Mouse (Mus musculus): Measurements from ENCODE around the gene Olfr523.
A peak's percentile ranks its signal among the peaks of the same experiment; 100 is the strongest.

DNA sequence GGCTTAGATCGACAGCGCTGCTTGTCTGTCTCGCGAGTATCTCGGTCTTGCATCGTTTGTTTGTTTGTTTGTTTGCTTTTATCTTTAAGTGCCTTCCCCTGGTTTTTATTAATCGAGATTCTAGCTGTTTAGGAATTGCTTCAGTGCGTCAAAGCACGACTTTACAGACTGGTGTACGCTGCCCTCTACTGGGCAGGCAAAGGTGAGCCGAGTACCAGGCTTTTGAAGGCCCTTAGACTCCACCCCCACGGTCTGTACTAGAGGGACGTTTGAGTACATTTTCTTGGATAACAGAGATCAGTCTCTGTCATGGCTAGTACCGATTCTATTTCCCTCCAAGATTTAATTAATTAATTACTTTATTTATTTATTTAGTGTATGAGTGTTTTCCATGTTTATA is 31.7 kb upstream of the Olfr523 start:
- TF ChIP-seq CTCF (conservative IDR thresholded peaks at IDR 0.05; ENCODE audit: insufficient read depth, insufficient read length, low read depth, low read length) = peak; percentile 91
- TF ChIP-seq POLR2A (IDR thresholded peaks at IDR 0.05; ENCODE audit: low read depth, low read length) = no peak

Data from kidney, adult 2 months (tissue).